Mouse (Mus musculus) ovary, adult 18-20 months (tissue): ENCODE measurements at regions not wholly inside any gene's neighbourhood (a gene's known extent, or its start where the extent isn't known, plus 50 kb on each side); places are given as distances from the start of the nearest gene placed in this dataset.

Experiments used
- DNase-seq: peaks from one replicate; pipeline ENCODE4 v3.0.0; 2022; ENCODE audit warnings: low spot score, mixed read lengths

DNA sequence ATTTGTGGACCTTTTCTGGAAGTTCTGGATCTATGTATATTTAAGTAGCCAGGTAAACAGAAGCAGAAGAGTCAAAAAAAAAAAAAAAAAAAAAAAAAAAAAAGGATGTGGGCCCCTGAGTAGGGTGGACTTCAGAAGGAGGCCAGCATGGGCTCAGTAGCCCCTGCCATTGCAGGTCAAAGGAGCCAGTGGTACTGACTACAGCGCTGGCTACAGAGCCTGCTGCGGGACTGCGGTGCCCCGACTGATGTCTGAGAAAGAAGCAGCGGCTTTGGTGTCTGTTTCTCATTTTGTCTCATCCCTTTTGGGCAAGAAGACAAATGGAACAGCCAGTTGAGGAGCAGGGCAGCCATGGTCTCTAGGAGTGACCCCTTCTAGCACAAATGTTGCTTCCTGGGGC, 134.9 kb downstream of the Gm4791 start:
- DNase-seq, result no peak

DNA sequence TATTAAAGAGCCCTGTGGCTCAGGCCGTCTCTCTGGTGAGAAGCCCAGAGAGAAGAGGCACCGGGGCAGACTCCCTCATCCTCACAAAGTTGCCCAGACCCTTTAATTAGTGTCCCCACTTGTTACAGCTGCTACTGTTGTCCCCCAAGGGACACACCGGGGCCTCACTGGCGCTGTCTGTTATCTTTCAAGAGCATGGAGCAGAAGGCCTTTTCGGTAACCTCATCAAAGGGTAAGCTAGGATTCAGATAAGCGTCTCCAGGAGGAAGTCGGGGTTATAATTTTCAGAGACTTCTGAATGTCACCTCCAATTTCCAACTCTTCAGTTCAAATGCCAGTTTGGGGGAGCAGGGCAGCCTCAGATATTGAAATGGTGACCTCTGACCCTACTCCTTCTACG, 135.3 kb downstream of the Gm4791 start:
- DNase-seq, result no peak

DNA sequence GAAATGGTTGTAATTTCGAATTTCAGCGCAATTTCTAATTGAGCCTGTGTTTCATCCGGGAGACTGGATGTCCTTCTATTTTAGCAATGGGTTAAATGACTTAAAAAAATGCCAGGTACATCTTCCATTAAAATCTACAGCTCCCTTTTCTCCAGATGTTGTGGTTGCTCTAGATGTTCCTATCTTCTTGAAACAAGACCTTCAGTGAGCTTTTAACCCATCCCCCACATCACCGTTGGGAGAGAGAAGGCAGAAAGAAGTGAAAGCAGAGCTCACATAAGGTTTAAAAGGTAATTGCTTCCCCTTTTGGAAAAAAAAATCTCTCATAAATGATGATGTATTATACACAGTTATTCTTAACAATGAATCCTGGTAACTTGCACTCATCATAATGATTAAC, 135.9 kb downstream of the Gm4791 start:
- no peak for DNase-seq

DNA sequence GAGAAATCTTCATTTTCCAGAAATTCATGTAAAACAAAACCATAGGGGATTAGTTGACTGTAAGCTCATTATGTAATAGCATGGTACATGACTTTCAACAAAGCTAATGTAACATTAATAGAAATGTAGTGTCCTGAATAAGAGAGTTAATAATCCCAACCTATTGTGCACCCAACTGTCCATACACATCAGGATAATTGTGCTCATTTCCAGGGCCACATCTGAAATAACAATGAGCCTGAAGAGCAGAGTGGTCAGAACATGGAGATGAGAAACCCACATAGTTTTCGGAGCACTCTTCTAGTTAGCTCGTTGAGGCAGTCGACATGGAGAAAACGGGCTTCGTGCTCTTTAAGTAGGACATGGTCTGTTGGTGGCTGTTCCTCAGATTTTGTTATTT, 138.1 kb downstream of the Gm4791 start:
- no peak for DNase-seq

DNA sequence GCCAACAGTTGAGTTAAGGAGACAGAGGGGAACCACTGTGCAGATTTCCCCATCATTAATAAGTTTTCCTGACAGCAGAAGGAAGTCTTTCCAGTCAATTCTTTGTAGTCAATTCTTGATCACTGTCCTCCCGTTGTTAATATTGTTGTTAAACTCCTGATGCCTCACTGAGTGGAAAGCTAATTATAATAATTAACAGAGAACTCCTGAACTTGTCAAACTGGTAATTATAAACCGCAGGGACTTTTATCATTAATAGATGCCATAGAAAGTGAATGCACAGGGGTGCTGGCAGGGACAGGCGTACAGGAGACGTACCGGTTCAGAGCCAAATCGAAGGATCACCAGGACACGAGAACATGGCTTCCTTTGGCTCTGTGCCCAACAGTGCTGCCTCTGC, 154.9 kb downstream of the Gm4791 start:
- no peak for DNase-seq

DNA sequence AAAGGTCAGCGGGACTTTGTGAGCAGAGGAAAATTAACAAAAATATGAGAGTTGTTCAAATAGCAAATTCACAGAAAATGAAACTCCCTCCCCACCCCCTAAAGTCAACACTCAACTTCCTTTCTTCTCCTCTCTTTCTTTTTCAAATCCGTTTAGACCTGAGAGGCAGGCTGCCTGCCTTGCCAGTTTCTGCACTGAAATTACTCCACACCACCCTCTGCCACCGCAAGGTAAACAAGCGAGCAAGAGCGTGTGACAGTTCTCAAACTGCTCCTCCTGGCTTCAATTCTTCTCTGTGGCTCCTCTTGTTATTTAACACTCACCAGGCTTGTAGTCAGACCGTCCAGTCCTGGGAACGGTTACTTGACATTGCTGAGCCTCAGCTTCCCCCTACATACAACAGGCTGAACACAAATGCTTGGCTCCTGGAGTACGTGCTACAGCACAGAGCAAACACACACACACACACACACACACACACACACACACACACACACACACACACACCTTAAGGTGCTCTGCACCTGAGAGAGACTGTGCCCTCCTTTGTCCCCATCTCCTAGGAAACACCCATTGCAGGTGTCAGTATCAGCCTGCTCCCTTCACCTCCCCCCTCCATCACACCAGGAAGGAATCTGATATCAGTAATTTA, 167.1 kb downstream of the Gm4791 start:
- no peak for DNase-seq

DNA sequence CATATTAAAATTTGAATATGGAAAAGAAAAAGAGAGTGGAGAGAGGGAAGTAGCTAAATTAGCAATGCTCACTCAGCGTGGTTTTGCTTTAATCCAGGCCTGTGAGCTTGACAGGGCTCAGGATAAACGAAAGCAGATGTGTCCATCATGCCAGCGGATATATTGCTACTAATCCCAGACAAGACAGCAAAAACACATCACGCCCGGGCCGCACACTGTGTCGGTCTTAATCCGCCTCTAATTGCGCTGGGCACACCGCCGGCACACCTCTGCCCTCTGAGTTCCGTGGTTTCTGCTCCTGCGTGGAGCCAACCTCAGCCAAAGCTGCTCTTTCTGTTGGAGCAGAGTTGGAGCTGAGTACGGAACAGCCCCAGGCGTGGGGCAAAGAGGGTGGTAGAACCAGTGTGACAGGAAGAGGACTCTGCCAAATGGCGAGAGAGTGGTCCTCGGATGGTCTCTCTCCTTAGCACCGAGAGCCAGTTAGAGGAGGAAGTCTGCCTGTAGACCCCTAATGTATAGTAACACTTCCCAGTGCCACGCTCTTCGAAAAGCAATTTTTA, 169.2 kb downstream of the Gm4791 start:
- DNase-seq, result no peak

DNA sequence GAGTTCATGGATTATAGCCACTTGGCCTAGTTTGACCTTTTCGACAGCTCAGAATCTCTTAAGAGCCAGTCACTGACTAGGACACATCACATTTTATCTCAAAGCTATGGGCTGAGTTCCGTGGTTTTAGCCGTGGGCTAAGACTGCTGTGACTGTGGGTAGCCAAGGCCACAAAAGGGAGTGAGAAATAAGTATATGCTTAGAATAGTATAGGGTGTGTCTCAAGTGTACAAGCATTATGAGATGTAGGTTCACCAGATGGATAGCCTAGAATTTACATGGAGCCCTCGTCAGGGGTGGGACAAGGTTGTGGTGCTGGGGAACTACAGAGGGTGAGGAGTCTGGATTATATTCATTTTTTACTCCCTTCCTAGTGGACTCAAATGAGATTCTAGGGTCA, 177.5 kb downstream of the Gm4791 start:
- DNase-seq, result no peak

DNA sequence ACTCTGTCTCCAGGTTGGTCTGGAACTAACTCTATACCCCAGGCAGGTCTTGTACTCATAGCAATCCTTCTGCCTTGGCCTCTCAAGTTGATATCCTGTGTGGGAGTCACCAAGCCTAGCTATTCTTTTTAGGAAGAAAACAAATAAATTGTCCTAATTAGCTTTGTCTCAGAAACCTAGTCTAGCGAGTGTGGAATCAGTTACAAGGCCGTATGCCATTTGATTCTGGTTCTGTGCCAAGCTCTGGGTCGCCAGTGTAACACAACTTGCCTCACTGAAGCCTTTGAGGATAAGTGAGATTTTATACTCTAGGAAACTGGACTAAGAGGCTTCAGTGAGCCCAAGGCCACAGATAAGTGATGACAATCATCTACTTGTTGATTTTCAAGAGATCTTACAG, 219.6 kb downstream of the Gm4791 start:
- DNase-seq, result no peak

DNA sequence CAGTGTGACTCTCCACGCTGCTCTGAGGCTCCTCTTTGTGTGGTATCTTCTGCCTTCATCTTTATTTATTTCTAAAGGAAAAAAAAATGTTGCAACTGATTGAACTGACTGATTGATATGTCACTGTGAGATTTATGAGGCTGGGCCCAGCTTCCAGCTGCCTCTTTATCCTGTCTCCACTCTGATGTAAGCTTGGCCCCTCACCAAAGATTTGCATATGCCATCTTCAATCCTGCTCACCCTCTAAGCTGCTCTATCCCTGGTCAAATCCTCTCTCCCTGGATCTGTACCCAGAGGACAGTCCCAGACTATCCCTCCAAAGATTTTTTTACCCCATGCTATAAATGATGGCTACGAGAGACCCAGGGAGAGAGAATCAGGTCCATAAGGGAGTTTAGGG, 225.0 kb downstream of the Gm4791 start:
- no peak for DNase-seq

DNA sequence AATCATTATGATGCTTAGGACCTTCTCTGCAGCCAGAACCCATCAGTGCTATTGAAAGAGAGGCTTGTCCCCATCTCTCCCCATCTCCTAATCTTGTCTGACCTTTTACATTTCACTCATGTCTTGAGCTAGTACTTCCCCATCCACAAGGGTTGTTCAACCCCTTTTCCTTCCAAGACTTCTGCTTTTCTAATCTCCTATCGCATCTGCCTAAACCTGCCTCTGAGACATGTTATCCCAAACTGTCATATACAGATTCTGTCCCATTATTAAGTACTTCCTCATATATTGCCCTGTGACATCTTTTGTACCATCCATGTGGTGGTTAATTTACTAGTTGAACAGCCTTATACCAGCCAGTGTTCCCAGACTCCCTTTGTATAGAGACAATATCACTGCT, 225.7 kb downstream of the Gm4791 start:
- DNase-seq, result no peak

DNA sequence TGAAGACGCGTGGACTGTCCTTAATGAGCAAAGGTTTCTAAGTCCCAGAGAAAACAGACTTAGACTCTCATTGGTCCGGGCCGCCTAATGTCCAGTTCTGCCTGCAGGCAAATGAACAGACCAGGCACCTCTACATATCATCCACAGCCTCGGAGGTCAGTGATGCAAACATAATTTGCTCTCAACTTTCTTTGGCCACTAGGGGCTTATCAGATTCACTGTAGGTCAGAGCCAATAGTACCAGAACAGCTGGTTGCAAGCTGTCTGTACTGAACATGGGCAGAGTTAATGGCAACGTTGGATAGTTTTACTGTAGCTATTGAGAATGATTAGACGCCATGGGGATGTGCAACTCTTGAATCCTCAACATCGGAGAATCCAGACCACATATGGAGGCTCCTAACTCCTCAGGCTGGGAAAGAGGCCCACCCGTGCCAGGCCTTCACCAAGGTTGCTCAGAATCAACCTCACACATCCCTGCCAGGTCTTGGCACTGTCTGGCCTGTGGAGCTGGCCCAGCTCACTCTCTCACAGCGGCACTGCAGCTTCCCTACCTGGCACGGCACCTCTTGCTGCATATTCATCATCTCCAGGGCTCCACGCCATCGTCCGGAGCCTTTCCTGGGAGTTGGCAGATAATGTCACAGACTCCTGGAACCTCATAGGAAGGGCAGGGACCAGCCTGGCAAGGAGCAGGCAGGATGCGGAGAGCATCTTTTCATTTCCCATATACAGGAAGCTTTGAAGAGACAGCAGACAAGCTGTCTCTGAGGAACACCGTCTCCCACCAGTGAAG, 228.1 kb downstream of the Gm4791 start:
- no peak for DNase-seq

DNA sequence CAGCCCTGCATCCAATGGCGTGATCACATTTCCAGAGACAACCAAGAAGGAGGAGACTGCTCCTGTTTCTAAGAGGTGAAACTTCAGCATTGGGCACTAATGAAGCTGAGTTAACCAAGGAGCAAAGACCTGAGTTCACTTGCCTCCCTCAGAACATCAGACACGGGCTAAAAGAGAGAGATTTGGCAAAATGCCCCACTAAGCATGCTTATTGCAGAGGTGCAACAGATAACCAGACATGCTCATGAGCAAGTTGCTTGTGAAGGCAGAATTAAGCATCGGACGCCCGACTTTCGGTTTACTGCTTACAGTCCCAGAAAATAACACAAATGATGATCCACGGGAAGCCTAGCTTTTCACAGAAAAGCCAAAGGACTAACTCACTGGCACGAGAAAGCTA, 228.8 kb downstream of the Gm4791 start:
- no peak for DNase-seq

DNA sequence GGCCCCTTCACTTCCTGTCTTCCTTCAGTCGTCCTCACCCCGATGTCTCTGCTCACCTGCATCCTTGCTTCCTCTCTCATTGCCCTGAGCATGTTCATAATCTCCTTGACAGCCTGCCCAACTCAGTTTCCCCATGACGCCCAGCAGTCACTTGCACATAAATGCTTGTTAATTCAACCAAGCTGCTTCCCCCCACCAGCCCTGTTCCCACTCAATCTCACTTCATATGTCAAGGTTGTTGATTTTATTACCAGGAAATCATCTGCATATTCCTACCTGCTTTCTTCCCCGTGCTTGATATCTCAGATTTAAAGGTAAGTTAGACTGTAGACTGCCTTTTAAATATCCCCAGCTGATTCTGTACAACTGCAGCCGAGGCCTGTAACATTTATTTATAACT, 230.2 kb downstream of the Gm4791 start:
- DNase-seq, result no peak

DNA sequence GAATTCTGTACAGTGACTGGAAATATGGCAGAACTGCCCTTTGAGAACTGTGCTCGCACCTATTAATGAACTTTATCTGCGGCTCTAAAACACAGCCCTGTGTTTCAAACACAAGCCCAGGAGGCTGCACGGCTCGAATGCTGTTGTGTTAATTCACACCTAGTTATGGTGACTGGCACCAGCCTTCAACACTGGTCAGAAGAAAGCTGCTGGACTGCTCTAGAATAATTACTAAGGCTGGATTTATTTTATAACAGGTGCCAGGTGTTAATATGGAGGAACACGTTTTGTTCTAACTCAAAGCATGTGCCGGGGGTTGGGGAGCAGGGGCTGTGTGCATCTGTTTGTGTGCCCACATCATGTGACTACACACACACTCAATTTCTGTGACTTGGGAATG, 230.8 kb downstream of the Gm4791 start:
- DNase-seq, result no peak

DNA sequence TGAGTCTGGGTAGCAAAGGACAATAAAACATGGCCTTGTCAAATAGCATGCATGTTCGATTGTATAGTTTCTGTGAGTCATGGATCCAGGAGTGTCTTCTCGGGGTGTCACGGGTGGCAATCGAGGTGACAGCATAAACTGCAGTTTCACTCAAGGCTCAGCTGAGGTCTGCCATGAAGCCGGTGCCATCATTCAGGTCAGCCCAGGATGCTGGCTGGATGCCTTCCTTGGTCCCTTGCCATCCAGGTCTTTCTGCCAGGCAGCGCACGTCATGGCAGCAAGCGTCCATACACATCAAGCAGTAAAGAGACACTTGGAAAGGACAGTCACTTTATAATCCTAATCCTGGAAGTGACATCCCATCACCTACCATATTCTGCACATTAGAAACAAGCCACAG, 242.4 kb downstream of the Gm4791 start:
- no peak for DNase-seq

DNA sequence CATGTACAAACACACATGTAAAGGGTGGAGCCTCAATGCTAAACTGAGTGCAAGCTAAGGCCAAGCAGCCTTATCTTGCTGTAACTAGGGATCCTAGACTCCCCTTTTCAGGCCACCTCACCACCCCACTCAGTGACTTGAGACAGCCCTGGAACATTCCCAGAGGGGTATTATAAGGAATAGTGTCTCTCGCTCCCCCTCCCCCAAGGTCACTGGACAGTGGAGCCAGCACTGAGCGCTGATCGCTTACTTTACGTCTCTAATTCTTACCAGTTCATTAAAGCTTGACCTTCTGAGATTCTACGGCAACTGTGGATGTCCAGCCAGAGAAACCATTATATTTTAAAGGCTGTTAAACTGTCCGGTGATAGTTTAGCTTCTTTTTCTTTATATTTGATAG, 243.5 kb downstream of the Gm4791 start:
- DNase-seq, result no peak

DNA sequence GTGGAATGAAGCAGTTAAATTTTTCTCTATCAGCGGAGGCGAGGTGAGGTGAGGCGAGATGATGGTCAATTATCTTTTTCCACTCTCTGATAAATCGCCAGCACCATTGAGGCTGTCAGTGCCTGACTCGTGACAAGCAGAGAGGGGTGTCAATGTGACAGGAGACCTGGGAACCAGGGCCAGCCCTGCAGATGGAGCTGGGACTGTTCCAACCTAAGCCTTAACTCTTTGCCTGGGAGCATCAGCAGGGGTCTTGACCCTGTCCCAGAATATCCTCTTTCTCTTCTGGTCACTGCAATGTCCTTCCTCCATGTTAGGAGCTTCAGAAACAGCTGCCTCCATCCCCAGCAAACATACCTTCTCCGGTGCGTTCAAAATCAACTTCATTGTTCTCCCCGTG, 244.0 kb downstream of the Gm4791 start:
- no peak for DNase-seq

DNA sequence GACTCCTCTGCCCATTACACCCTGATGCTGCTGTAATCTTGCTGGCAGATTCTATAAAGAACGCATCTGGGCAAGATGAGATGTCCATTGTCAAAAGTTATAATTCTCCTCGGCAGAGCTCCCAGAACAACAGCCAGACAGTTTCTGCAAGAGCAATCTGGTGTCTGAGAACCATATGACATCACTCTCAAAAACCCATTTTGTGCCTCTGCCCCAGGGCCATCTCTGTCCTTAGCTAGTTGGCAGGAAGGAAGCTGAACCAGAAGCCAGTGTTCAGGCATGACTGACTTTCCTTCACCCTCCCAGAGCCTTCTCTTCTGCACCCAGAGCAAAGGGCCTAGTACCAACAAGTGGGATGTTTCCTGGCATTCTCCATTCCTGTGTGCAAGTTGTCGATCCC, 250.5 kb downstream of the Gm4791 start:
- no peak for DNase-seq

DNA sequence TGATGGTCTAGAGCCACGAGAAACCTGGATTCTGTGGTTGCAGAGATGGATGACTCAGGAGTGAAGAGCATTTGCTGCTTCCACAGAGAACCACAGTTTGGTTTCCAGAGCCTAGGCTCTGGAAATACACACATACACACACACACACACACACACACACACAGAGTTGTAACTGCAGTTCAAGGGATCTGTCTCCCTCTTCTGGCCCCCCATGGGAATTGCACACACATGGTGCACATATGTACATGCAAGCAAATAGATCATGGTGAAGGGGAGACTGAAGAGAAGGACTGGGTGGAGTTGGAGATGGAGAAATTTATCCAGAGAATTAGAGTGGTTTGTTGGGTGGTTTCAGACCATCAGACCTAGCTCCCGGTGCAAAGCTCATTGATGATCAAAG, 252.6 kb downstream of the Gm4791 start:
- no peak for DNase-seq

DNA sequence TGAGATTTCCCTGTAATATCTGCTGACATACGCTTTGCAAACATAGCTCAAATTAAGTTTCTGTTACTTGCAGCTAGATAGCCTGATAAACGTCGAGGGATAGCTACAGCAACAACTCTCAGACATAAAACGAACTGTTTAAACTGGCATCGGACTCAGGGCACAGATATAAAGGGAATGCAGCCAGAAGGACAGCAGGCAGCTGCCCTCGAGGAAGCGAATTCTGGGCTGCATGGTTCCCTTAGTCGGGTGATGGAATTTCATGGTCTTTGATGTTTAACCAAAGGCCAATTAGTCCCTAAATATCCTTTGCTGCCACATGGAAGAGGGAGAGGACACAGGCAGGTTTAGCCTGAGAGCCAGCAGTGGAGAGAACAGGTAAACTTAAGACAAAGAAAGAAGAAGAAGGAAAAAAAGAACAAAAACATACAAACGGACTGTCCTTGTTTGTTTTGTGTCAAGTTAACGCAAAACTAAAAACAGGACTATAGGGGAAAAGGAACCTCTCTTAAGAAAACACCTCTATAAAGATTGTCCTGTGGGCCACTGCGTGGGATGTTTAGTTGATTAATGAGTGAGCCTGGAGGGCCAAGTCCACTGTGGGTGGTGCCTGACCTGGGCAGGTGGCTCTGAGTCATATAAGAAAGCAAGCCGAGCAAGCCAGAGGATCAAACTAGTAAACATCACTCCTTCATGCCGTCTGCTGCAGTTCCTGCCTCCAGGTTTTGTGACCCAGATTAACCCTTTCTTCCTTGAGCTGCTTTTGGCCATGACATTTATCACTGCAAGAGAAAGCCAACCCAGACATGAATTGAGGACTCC, 255.5 kb downstream of the Gm4791 start:
- DNase-seq, result no peak

DNA sequence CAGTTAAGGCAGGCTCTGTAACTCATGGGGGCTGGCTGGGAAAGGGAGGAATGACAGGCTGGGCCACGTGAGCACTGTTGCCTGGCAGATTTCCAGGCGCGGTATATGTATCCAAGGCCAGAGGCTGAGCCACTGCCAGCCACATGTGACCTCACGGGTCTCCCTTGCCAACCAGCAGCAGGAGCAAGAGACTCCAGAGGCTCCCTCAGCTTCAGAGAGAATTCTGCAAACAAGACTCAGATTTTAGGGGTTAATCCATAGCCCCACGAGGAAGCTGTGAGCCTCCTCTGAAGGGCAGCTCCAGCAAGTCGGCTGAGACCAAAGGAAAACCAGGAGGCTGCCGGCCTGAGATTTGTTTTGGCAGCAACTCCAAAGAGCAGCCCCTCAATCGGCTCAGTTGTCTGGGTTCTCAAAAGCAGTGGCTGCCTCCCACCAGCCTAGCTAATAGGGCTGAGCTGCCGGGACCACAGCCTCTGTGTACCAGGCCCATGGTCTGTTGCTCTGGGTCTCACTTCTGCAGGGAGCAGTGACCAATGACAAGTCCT, 264.0 kb upstream of the Cadm1 start:
- peak; percentile 63 for DNase-seq
